Comparison of ENCODE assay signal across 8 mouse cellular contexts in genomic region chr12:86891786-86892702, GRCm38 (mm10). TPM values are rescaled to one million over a fixed set of nuclear protein-coding genes. Genes with fewer than 3 reads are reported as not detected.
A peak's percentile ranks its signal among the peaks of the same experiment; 100 is the strongest.
DNase-seq lines count a peak whose midpoint lies in the region; ATAC-seq and TF ChIP-seq lines count a peak whose summit lies in the region.

No protein-coding gene starts in this region.

- WGBS in liver, postnatal 0 days (ENCODE audit: insufficient replicate concordance) = 3% methylated on average over 37 of the region's 37 CpGs
- WGBS in neural tube, embryonic 12.5 days = 2% methylated on average over 35 of the region's 37 CpGs

- peak overlapping the region; percentile 68 for H3K27ac ChIP-seq in cortical plate, adult 2 months (ENCODE audit: insufficient read depth, low read length)
- H3K27ac ChIP-seq in liver, postnatal 0 days (ENCODE audit: low read depth) = peak overlapping the region; percentile 99
- H3K27ac ChIP-seq in neural tube, embryonic 12.5 days = peak overlapping the region; percentile 95

- DNase-seq in 3T3-L1 (ENCODE audit: low read depth, low spot score) = peak; percentile 93
- peak; percentile 88 to 89 for DNase-seq in heart, adult 9 months (ENCODE audit: low spot score in 2 of 2)
- DNase-seq in kidney, adult 9 months = peak; percentile 95
- peak; percentile 82 for DNase-seq in liver, postnatal 0 days
- DNase-seq in testis, postnatal 14 days (ENCODE audit: low spot score) = peak; percentile 82

- peak; percentile 68; the same call in 1 of the 2 replicates for TF ChIP-seq EP300 in liver, postnatal 0 days (IDR thresholded peaks at IDR 0.05; ENCODE audit: low read depth)

- peaks cover 18% of the 10 kb centered on the region for H3K4me1 ChIP-seq in cortical plate, adult 2 months (ENCODE audit: control insufficient read depth, insufficient read depth, low read length)
- peaks cover 76% of the 10 kb centered on the region for H3K4me1 ChIP-seq in liver, postnatal 0 days (ENCODE audit: insufficient read depth)
- peaks cover 91% of the 10 kb centered on the region for H3K4me1 ChIP-seq in neural tube, embryonic 12.5 days

- peak; percentile 17 for ATAC-seq in activated CD4-positive, CD25-positive, alpha-beta regulatory T cell, adult 4 months
- peak; percentile 3; the same call in 1 of the 2 replicates for ATAC-seq in liver, postnatal 0 days
- ATAC-seq in neural tube, embryonic 12.5 days (ENCODE audit: low FRiP score, low read depth) = no peak

- no peak for TF ChIP-seq POLR2A in cortical plate, adult 2 months (IDR thresholded peaks at IDR 0.05; ENCODE audit: extremely low read depth, insufficient read depth, low read length)

- H3K4me3 ChIP-seq in cortical plate, adult 2 months (ENCODE audit: insufficient read depth, low read length) = peak overlapping the region; percentile 38
- H3K4me3 ChIP-seq in liver, postnatal 0 days (ENCODE audit: low read depth, low read length) = peak overlapping the region; percentile 58
- H3K4me3 ChIP-seq in neural tube, embryonic 12.5 days = peak overlapping the region; percentile 30

- H3K4me2 ChIP-seq in liver, postnatal 0 days (ENCODE audit: low read depth, low read length) = peak overlapping the region; percentile 86
- H3K4me2 ChIP-seq in neural tube, embryonic 12.5 days (replicated peaks) = peak overlapping the region; percentile 59

- H3K27me3 ChIP-seq in liver, postnatal 0 days (ENCODE audit: insufficient read depth, low read length) = no peaks in the 10 kb centered on the region; the same call in 1 of the 2 replicates
- no peaks in the 10 kb centered on the region for H3K27me3 ChIP-seq in neural tube, embryonic 12.5 days (replicated peaks)

- no peaks in the 10 kb centered on the region for H3K36me3 ChIP-seq in liver, postnatal 0 days (replicated peaks; ENCODE audit: insufficient read depth, low read length)
- H3K36me3 ChIP-seq in neural tube, embryonic 12.5 days = no peaks in the 10 kb centered on the region

- TF ChIP-seq CTCF in cortical plate, adult 2 months (IDR thresholded peaks at IDR 0.05; ENCODE audit: extremely low read depth, insufficient read depth, low read length) = no peak
- TF ChIP-seq CTCF in liver, postnatal 0 days (IDR thresholded peaks at IDR 0.05; ENCODE audit: low read depth) = no peak

- peak overlapping the region; percentile 69 for H3K9ac ChIP-seq in liver, postnatal 0 days (replicated peaks)
- H3K9ac ChIP-seq in neural tube, embryonic 12.5 days = peak overlapping the region; percentile 47

- no peaks in the 10 kb centered on the region for H3K9me3 ChIP-seq in liver, postnatal 0 days (ENCODE audit: low read length)
- H3K9me3 ChIP-seq in neural tube, embryonic 12.5 days = no peaks in the 10 kb centered on the region

RNA-seq across cellular contexts. Expression of gene Irf2bpl, which starts 7.4 kb away (rescaled TPM):
- 10 to 100 TPM in 1 of 2 experiments, 1 to 10 TPM in 1; 8.6 to 13.6 TPM for polyA plus RNA-seq in activated CD4-positive, CD25-positive, alpha-beta regulatory T cell, adult 4 months (2017; shearing (Covaris generic))
- 35.7 and 37.1 TPM in 2 replicates for polyA plus RNA-seq in cortical plate, adult 2 months (2012; rRNA removed)
- polyA plus RNA-seq in liver, postnatal 0 days (2015; fragmentation: Nextera tagmentation; extraction: Ambion mirVana) = 5.0 and 5.3 TPM in 2 replicates
- polyA plus RNA-seq in neural tube, embryonic 12.5 days (2016; fragmentation: Nextera tagmentation; extraction: Ambion mirVana) = 57.2 and 61.9 TPM in 2 replicates

RNA-seq across cellular contexts. Expression of gene Cipc, which starts 54.8 kb away (rescaled TPM):
- 10 to 100 TPM; 19.8 to 20.1 TPM for polyA plus RNA-seq in activated CD4-positive, CD25-positive, alpha-beta regulatory T cell, adult 4 months (2017; shearing (Covaris generic))
- polyA plus RNA-seq in cortical plate, adult 2 months (2012; rRNA removed) = 83.7 and 84.4 TPM in 2 replicates
- 4.4 and 4.7 TPM in 2 replicates for polyA plus RNA-seq in liver, postnatal 0 days (2015; fragmentation: Nextera tagmentation; extraction: Ambion mirVana)
- polyA plus RNA-seq in neural tube, embryonic 12.5 days (2016; fragmentation: Nextera tagmentation; extraction: Ambion mirVana) = 41.5 and 43.0 TPM in 2 replicates
